Mouse (Mus musculus) liver, adult 2 months (tissue): ENCODE measurements around the gene 4931409K22Rik. TPM values are rescaled to one million over a fixed set of nuclear protein-coding genes. Genes with fewer than 3 reads are reported as not detected.

ENCODE experiments used
- DNase-seq: peaks from one replicate; pipeline ENCODE4 v3.0.0-alpha.2; 2011; ENCODE audit warnings: low read depth, low spot score; ENCODE audit errors: extremely low read depth
- H3K27ac ChIP-seq: fragments of 200-500 bp; replicated peaks from 2 replicates; pipeline ENCODE4 v1.5.1; 2012; ENCODE audit warnings: low read depth, mild to moderate bottlenecking, control low read depth, inconsistent platforms, low read length; ENCODE audit not compliant: insufficient read depth
- H3K27me3 ChIP-seq: fragments of 200-500 bp; 2 replicates; pipeline ENCODE4 v1.6.1; 2012; ENCODE audit warnings: mild to moderate bottlenecking, moderate library complexity, low read length, inconsistent platforms; ENCODE audit not compliant: control insufficient read depth, insufficient read depth
- H3K36me3 ChIP-seq: fragments of 200-500 bp; 2 replicates; pipeline ENCODE4 v1.6.1; 2012; ENCODE audit warnings: low read length, inconsistent platforms; ENCODE audit not compliant: control insufficient read depth, insufficient read depth
- H3K4me1 ChIP-seq: fragments of 200-500 bp; 2 replicates; pipeline ENCODE4 v1.6.1; 2011; ENCODE audit warnings: low read length; ENCODE audit not compliant: control insufficient read depth, insufficient read depth
- H3K4me3 ChIP-seq: fragments of 200-500 bp; 2 replicates; pipeline ENCODE4 v1.5.1; 2011; ENCODE audit warnings: low read depth, mild to moderate bottlenecking, control low read depth, low read length, moderate library complexity; ENCODE audit not compliant: insufficient read depth
- H3K79me2 ChIP-seq: fragments of 200-500 bp; 2 replicates; pipeline ENCODE4 v1.6.1; 2012; ENCODE audit warnings: inconsistent platforms, mild to moderate bottlenecking, low read length, moderate library complexity; ENCODE audit not compliant: control insufficient read depth, insufficient read depth
- H3K9ac ChIP-seq: fragments of 200-500 bp; 2 replicates; pipeline ENCODE4 v1.6.1; 2012; ENCODE audit warnings: low read depth, mild to moderate bottlenecking, control low read depth, inconsistent platforms, low read length
- CTCF ChIP-seq: fragments of 200-500 bp; IDR thresholded peaks from 2 replicates; pipeline ENCODE4 v1.5.1; 2011; ENCODE audit warnings: low read depth, low read length, control low read depth
- POLR2A ChIP-seq: fragments of 200-500 bp; IDR thresholded peaks from 2 replicates; pipeline ENCODE4 v1.6.1; 2011; ENCODE audit warnings: low read length, control low read depth; ENCODE audit not compliant: insufficient read depth; ENCODE audit errors: extremely low read depth
- WGBS: fragments of 180-500 bp; shearing (Covaris S2); methylation state at CpG from one replicate; pipeline ENCODE4 v1.1.7; 2018; 5-methylcytosine and 5-hydroxymethylcytosine counted together
- polyA plus RNA-seq: library from polyadenylated mRNA; depleted of rRNA; stranded (reverse); fragments of >200 nt; gene quantifications from 2 replicates; pipeline ENCODE4 v1.2.3, GENCODE M21; 2012
- total RNA-seq: library from RNA; depleted of rRNA; stranded (reverse); fragments of >200 nt; gene quantifications from 2 replicates; pipeline ENCODE4 v1.2.3, GENCODE M21; 2014

Gene 4931409K22Rik
- total and polyA plus RNA-seq, 2 experiments: not detected

GRCm38 (mm10) chr5:24534292-24534691 is 22.3 kb downstream of the 4931409K22Rik start:
- Histone ChIP-seq H3K27me3 (peaks cover 5% of the 10 kb centered on the region), H3K4me3 (no peak overlapping the region), H3K79me2 (no peaks in the 10 kb centered on the region), H3K4me1 (no peaks in the 10 kb centered on the region), H3K36me3 (no peaks in the 10 kb centered on the region), H3K27ac (no peak overlapping the region), H3K9ac (no peak overlapping the region)
- peak; percentile 9; the same call in 1 of the 2 replicates for TF ChIP-seq CTCF
- no peak for TF ChIP-seq POLR2A
- 46% methylated on average over 5 of the region's 5 CpGs for WGBS
- peak; percentile 6 for DNase-seq

GRCm38 (mm10) chr5:24533391-24533790 is 23.2 kb downstream of the 4931409K22Rik start:
- Histone ChIP-seq H3K9ac (no peak overlapping the region), H3K4me1 (no peaks in the 10 kb centered on the region), H3K27ac (no peak overlapping the region), H3K4me3 (no peak overlapping the region), H3K27me3 (peaks cover 5% of the 10 kb centered on the region), H3K79me2 (no peaks in the 10 kb centered on the region), H3K36me3 (no peaks in the 10 kb centered on the region)
- DNase-seq: no peak
- 57% methylated on average over 11 of the region's 11 CpGs for WGBS
- TF ChIP-seq POLR2A: no peak
- TF ChIP-seq CTCF: no peak

DNA sequence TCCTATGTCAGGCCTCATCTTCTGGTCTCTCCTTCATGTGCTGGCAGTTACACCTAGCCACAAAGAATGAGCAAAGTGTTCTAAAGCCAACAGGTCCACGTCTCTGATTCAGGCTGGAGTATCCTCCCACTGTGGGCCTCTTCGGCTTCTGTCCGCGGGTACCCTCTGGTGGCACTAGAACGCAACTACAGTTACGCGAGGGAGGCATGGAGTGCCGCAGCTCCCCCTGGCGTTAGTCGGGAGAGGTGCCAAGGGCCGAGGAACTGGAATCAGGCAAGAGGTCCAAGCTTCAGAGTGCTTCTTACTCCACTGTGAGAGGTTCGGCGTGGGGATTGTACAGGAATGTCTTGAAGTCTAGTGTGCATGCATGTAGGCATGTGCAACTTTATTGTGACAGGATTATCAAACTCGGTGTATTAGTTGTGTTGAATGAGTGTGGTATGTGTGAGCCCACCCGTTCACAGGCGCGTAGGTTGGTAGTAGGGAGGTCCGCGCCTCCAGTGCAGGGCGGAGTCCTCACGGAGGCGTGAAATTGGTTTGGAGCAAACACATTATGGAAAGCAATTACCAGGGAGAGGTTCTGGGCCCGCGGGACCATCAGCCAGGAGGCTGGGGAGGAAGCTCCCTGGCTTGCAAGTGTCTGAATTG is 26.4 kb downstream of the 4931409K22Rik start:
- Histone ChIP-seq H3K27me3 (peaks cover 10% of the 10 kb centered on the region), H3K36me3 (no peaks in the 10 kb centered on the region), H3K4me1 (no peaks in the 10 kb centered on the region), H3K27ac (no peak overlapping the region), H3K9ac (no peak overlapping the region), H3K4me3 (no peak overlapping the region; the same call in 1 of the 2 replicates), H3K79me2 (no peaks in the 10 kb centered on the region)
- TF ChIP-seq CTCF: peak; percentile 100
- TF ChIP-seq POLR2A: no peak
- WGBS: 22% methylated on average over 24 of the region's 24 CpGs
- DNase-seq: peak; percentile 61

GRCm38 (mm10) chr5:24527780-24528179 is 28.8 kb downstream of the 4931409K22Rik start:
- no peak for TF ChIP-seq POLR2A
- TF ChIP-seq CTCF: no peak
- H3K27ac ChIP-seq: no peak overlapping the region
- WGBS: 21% methylated on average over 6 of the region's 6 CpGs
- H3K36me3 ChIP-seq: no peaks in the 10 kb centered on the region
- DNase-seq: no peak
- peaks cover 10% of the 10 kb centered on the region for H3K27me3 ChIP-seq
- H3K9ac ChIP-seq: no peak overlapping the region
- no peaks in the 10 kb centered on the region for H3K79me2 ChIP-seq
- H3K4me3 ChIP-seq: no peak overlapping the region
- no peaks in the 10 kb centered on the region for H3K4me1 ChIP-seq

DNA sequence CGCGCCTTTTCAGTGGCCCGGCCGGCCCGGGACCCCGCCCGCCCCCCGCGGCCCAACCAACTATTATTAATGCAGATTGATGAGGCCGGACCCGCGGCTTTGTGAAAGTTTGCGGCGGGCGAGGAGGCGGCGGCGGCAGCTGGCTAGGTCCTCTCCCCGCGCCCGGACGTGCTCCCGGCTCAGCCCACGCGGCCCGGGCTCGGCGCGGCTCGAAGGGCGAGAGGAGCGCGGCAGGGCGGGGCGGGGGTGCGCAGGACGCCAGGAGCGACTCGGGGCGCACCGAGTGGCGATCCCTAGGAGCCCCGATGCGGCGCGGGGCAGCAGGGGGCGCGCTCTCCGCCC is 29.7 kb downstream of the 4931409K22Rik start, which contains the start of gene Gbx1:
Gbx1 (minus strand) TSS at position 314 of the 342 bp plus-strand sequence.
- DNase-seq: no peak
- TF ChIP-seq CTCF (0 out of 2 replicates have a peak, but pooled peaks have one; percentile 3), POLR2A (no peak)
- Histone ChIP-seq H3K79me2 (no peaks in the 10 kb centered on the region), H3K4me3 (no peak within 1 kb of the TSS), H3K4me1 (no peaks in the 10 kb centered on the region), H3K27me3 (peaks cover 13% of the 10 kb centered on the region), H3K9ac (no peak within 1 kb of the TSS), H3K27ac (no peak within 1 kb of the TSS), H3K36me3 (no peaks in the 10 kb centered on the region)
- WGBS: 3% methylated on average over 32 of the region's 49 CpGs

DNA sequence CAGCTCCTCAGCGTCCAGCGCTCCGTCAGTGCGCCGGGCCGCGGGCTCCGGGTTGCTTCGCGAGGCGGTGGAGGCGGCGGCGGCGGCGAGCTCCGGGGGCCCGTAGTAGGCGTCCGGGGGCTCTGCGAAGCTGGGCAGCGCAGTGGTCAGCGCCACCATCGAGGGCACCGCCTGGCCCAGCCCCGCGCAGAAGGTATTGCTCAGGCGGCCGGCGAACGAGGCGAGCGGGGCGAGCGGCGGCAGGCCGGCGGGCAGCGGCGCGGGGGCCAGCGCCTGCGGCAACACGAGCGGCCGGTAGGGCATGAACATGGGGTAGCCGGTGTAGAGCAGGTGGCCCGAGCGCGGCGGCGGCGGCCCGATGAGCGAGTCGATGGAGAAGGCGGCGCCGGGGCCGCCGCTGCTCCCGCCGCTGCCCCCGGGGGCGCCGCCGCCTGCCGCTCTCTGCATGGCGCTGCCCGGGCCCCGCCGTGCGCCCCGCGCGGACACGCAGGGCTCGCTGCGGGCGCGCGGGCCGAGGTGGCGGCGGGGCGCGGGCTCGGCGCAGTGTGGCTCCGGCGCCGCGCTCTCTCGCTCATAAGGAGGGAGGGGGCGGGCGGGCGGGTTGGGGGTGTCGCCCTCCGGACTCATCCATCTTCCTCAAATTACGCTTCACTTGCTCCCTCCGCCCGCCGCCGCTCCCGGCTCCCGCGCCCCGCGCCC is 30.3 kb downstream of the 4931409K22Rik start:
- 6% methylated on average over 73 of the region's 109 CpGs for WGBS
- H3K27me3 ChIP-seq: peaks cover 13% of the 10 kb centered on the region
- H3K9ac ChIP-seq: no peak overlapping the region

More for the DNA sequence above, 30.3 kb downstream of the 4931409K22Rik start:
- no peak overlapping the region for H3K4me3 ChIP-seq
- no peak overlapping the region for H3K27ac ChIP-seq
- no peaks in the 10 kb centered on the region for H3K4me1 ChIP-seq
- no peak for DNase-seq
- TF ChIP-seq POLR2A (no peak), CTCF (no peak)
- no peaks in the 10 kb centered on the region for H3K36me3 ChIP-seq
- no peaks in the 10 kb centered on the region for H3K79me2 ChIP-seq
